Mouse (Mus musculus): ENCODE measurements around the gene Gjc2. TPM values are rescaled to one million over a fixed set of nuclear protein-coding genes. Genes with fewer than 3 reads are reported as not detected.

The Gjc2 gene
- polyA plus RNA-seq, 2 experiments: 0.08 TPM; not detected in 1

DNA sequence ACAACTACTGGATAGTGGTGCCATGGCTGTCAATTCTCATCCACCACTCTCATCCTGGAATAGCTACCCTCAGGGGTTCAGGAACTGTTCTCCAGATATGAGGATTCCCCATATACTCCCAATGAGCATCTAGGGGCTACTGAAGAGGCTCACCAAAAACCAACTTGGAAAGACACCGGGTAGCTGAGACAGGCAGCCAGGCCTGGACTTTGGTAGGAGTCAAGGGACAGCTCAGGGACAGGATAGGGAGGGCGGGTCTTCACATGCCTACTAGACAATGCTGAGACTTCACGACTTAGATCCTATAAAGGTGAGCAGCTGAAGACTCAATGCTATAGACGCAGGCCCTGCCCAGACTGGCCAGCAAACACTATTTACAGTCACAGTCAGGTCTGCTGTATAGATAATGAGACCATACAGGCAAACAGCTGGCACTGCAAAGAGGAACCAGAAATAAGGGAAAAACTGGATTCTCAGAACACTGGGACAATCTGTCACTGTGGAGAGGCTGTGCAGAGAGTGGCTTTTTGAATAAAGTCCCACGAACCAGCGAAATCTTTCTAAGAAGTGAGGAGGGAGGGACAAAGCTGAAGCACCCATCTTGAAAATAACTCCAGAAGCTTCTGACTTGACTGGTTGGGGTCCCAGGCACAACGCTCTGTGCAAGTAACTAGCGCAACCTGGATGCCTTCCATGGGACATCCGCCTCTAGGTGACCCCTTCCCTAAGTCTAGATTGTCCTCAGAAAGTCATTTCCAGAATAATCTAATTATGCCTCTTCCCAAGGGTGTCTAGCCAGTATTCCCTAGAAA lies 20.4 kb downstream of the Gjc2 start:
- H3K9me3 ChIP-seq (ENCODE audit: control insufficient read depth, low read length): no peaks in the 10 kb centered on the region
- no peak for ATAC-seq (ENCODE audit: insufficient read depth)
- WGBS (ENCODE audit: insufficient replicate concordance): 42% methylated on average over 9 of the region's 9 CpGs
- peak overlapping the region; percentile 100 for H3K27ac ChIP-seq
- H3K4me1 ChIP-seq (replicated peaks; ENCODE audit: control insufficient read depth in 2 of 2, insufficient read depth in 2 of 2, low read length in 1 of 2): peaks cover 34 to 36% of the 10 kb centered on the region in 2 experiments
- TF ChIP-seq CTCF (IDR thresholded peaks at IDR 0.05; ENCODE audit: low read depth) (no peak), EP300 (IDR thresholded peaks at IDR 0.05; ENCODE audit: low read depth) (peak; percentile 8; the same call in 1 of the 2 replicates)
- no peaks in the 10 kb centered on the region for H3K27me3 ChIP-seq (ENCODE audit: control insufficient read depth, insufficient read depth, low read length)
- H3K36me3 ChIP-seq (replicated peaks; ENCODE audit: control insufficient read depth, insufficient read depth, low read depth): peaks cover 21% of the 10 kb centered on the region
- DNase-seq (ENCODE audit: low read depth in 3 of 3, low spot score in 3 of 3): peak in 1 of 3 experiments; percentile 70
- peak overlapping the region; percentile 73 for H3K9ac ChIP-seq (replicated peaks)
- H3K4me2 ChIP-seq (ENCODE audit: low read depth): peak overlapping the region; percentile 89
- peak overlapping the region; percentile 72 to 85 for H3K4me3 ChIP-seq (ENCODE audit: insufficient read depth in 1 of 2, low read depth in 2 of 2, low read length in 2 of 2)

- no peaks in the 10 kb centered on the region for H3K9me3 ChIP-seq (ENCODE audit: control insufficient read depth, low read length)
- DNase-seq (ENCODE audit: low read depth in 3 of 3, low spot score in 3 of 3) (no peak), ATAC-seq (ENCODE audit: insufficient read depth) (no peak)
- H3K27me3 ChIP-seq (ENCODE audit: control insufficient read depth, insufficient read depth, low read length): no peaks in the 10 kb centered on the region
- TF ChIP-seq EP300 (IDR thresholded peaks at IDR 0.05; ENCODE audit: low read depth) (no peak), CTCF (IDR thresholded peaks at IDR 0.05; ENCODE audit: low read depth) (no peak)
- no peak overlapping the region for H3K9ac ChIP-seq (replicated peaks)
- H3K4me3 ChIP-seq (ENCODE audit: insufficient read depth in 1 of 2, low read depth in 2 of 2, low read length in 2 of 2): no peak overlapping the region
- peak overlapping the region; percentile 89 for H3K4me2 ChIP-seq (ENCODE audit: low read depth)
- 76% methylated on average over 5 of the region's 5 CpGs for WGBS (ENCODE audit: insufficient replicate concordance)
- H3K36me3 ChIP-seq (replicated peaks; ENCODE audit: control insufficient read depth, insufficient read depth, low read depth): peaks cover 28% of the 10 kb centered on the region
- no peak overlapping the region for H3K27ac ChIP-seq
- peaks cover 29 to 33% of the 10 kb centered on the region in 2 experiments for H3K4me1 ChIP-seq (replicated peaks; ENCODE audit: control insufficient read depth in 2 of 2, insufficient read depth in 2 of 2, low read length in 1 of 2)
These were observed 21.6 kb downstream of the Gjc2 start for GRCm38 (mm10) chr11:59161398-59161797.

DNA sequence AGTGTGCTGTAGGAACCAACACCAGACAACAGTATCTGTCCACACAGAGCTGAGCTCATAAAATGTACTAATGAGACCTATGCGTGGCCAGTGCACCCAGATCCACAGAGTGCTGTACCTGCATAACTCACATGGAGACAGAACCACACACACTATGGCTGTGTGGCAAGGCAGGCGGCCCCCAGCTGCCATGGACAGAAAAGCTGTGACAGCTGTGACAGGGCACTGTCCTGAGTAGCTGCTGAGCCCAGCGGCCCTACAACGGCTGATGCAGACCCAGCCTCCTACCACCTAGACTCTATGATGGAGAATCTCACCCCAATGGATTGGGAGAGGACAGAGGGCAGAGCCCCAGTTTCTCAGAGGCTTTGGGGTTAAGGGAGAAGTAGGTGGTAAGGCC lies 23.5 kb downstream of the Gjc2 start:
- H3K9ac ChIP-seq (replicated peaks): no peak overlapping the region
- ATAC-seq (ENCODE audit: insufficient read depth) (no peak), DNase-seq (ENCODE audit: low read depth in 3 of 3, low spot score in 3 of 3) (no peak)
- no peak overlapping the region for H3K27ac ChIP-seq
- no peak for TF ChIP-seq CTCF (IDR thresholded peaks at IDR 0.05; ENCODE audit: low read depth)
- no peak for TF ChIP-seq EP300 (IDR thresholded peaks at IDR 0.05; ENCODE audit: low read depth)
- H3K4me3 ChIP-seq (ENCODE audit: insufficient read depth in 1 of 2, low read depth in 2 of 2, low read length in 2 of 2): no peak overlapping the region
- no peaks in the 10 kb centered on the region for H3K9me3 ChIP-seq (ENCODE audit: control insufficient read depth, low read length)
- H3K27me3 ChIP-seq (ENCODE audit: control insufficient read depth, insufficient read depth, low read length): no peaks in the 10 kb centered on the region
- H3K36me3 ChIP-seq (replicated peaks; ENCODE audit: control insufficient read depth, insufficient read depth, low read depth): peaks cover 34% of the 10 kb centered on the region
- 89% methylated on average over 4 of the region's 4 CpGs for WGBS (ENCODE audit: insufficient replicate concordance)
- H3K4me1 ChIP-seq (replicated peaks; ENCODE audit: control insufficient read depth in 2 of 2, insufficient read depth in 2 of 2, low read length in 1 of 2): peaks cover 16 to 17% of the 10 kb centered on the region in 2 experiments
- H3K4me2 ChIP-seq (ENCODE audit: low read depth): no peak overlapping the region

- Histone ChIP-seq H3K4me2 (ENCODE audit: low read depth) (no peak overlapping the region), H3K27me3 (ENCODE audit: control insufficient read depth, insufficient read depth, low read length) (no peaks in the 10 kb centered on the region), H3K9ac (replicated peaks) (no peak overlapping the region), H3K4me1 (replicated peaks; ENCODE audit: control insufficient read depth in 2 of 2, insufficient read depth in 2 of 2, low read length in 1 of 2) (peaks cover 14 to 15% of the 10 kb centered on the region in 2 experiments), H3K36me3 (replicated peaks; ENCODE audit: control insufficient read depth, insufficient read depth, low read depth) (peaks cover 34% of the 10 kb centered on the region), H3K27ac (no peak overlapping the region), H3K9me3 (ENCODE audit: control insufficient read depth, low read length) (no peaks in the 10 kb centered on the region), H3K4me3 (ENCODE audit: insufficient read depth in 1 of 2, low read depth in 2 of 2, low read length in 2 of 2) (no peak overlapping the region)
- TF ChIP-seq CTCF (IDR thresholded peaks at IDR 0.05; ENCODE audit: low read depth) (no peak), EP300 (IDR thresholded peaks at IDR 0.05; ENCODE audit: low read depth) (no peak)
- 89% methylated on average over 13 of the region's 13 CpGs for WGBS (ENCODE audit: insufficient replicate concordance)
- ATAC-seq (ENCODE audit: insufficient read depth) (no peak), DNase-seq (ENCODE audit: low read depth in 3 of 3, low spot score in 3 of 3) (no peak)
These were observed 23.9 kb downstream of the Gjc2 start for GRCm38 (mm10) chr11:59159099-59159498.

GRCm38 (mm10) chr11:59155900-59156299 lies 27.1 kb downstream of the Gjc2 start:
- ATAC-seq (ENCODE audit: insufficient read depth): no peak
- no peak for DNase-seq (ENCODE audit: low read depth in 3 of 3, low spot score in 3 of 3)
- TF ChIP-seq EP300 (IDR thresholded peaks at IDR 0.05; ENCODE audit: low read depth): no peak
- no peak for TF ChIP-seq CTCF (IDR thresholded peaks at IDR 0.05; ENCODE audit: low read depth)
- Histone ChIP-seq H3K9ac (replicated peaks) (no peak overlapping the region), H3K4me2 (ENCODE audit: low read depth) (no peak overlapping the region), H3K27ac (no peak overlapping the region), H3K9me3 (ENCODE audit: control insufficient read depth, low read length) (no peaks in the 10 kb centered on the region), H3K4me1 (replicated peaks; ENCODE audit: control insufficient read depth in 2 of 2, insufficient read depth in 2 of 2, low read length in 1 of 2) (no peaks in the 10 kb centered on the region), H3K27me3 (ENCODE audit: control insufficient read depth, insufficient read depth, low read length) (no peaks in the 10 kb centered on the region), H3K36me3 (replicated peaks; ENCODE audit: control insufficient read depth, insufficient read depth, low read depth) (peaks cover 29% of the 10 kb centered on the region), H3K4me3 (ENCODE audit: insufficient read depth in 1 of 2, low read depth in 2 of 2, low read length in 2 of 2) (no peak overlapping the region)
- 95% methylated on average over 5 of the region's 5 CpGs for WGBS (ENCODE audit: insufficient replicate concordance)
